Mouse (Mus musculus) cortical plate, adult 2 months (tissue): ENCODE measurements at regions not wholly inside any gene's neighbourhood (a gene's known extent, or its start where the extent isn't known, plus 50 kb on each side); places are given as distances from the start of the nearest gene placed in this dataset.

Experiments used
- H3K27ac ChIP-seq: fragments of 200-500 bp; 2 replicates; pipeline ENCODE4 v1.5.1; 2012; ENCODE audit warnings: low read length, control low read depth, inconsistent platforms; ENCODE audit not compliant: insufficient read depth
- H3K4me1 ChIP-seq: fragments of 200-500 bp; 2 replicates; pipeline ENCODE4 v1.6.1; 2011; ENCODE audit warnings: low read length; ENCODE audit not compliant: control insufficient read depth, insufficient read depth
- H3K4me3 ChIP-seq: fragments of 200-500 bp; 2 replicates; pipeline ENCODE4 v1.5.1; 2011; ENCODE audit warnings: mild to moderate bottlenecking, low read length, control low read depth; ENCODE audit not compliant: insufficient read depth
- CTCF ChIP-seq: fragments of 200-500 bp; IDR thresholded peaks from 2 replicates; pipeline ENCODE4 v1.5.1; 2011; ENCODE audit warnings: mild to moderate bottlenecking, control low read depth, low read length; ENCODE audit not compliant: insufficient read depth; ENCODE audit errors: extremely low read depth
- POLR2A ChIP-seq: fragments of 200-500 bp; IDR thresholded peaks from 2 replicates; pipeline ENCODE4 v1.6.1; 2011; ENCODE audit warnings: mild to moderate bottlenecking, low read length, control low read depth; ENCODE audit not compliant: insufficient read depth; ENCODE audit errors: extremely low read depth

- Histone ChIP-seq H3K27ac (no peak overlapping the region), H3K4me1 (no peaks in the 10 kb centered on the region)
- TF ChIP-seq POLR2A (no peak), CTCF (no peak)
Observed at GRCm38 (mm10) chr11:63730880-63731279, 191.2 kb downstream of the Hs3st3b1 start.

DNA sequence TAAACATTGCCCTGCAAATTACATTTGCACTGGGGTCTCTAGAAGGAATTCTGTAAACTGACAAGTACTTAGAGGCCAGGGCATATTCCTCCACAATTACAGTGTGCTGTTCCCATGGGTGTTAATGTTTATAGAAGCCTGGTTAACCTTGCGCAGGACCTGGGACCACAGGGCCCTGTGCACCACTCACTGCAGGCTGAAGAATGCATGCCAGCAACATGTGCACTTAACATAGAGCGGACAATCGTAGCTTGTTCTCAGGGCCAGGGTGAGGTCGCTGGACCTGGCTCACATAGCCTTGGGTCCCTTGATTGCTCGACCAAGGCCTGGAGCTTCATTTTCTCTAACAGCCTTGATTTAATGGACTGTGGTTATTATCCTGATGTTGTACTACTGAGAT is 168.8 kb downstream of the Hs3st3b1 start:
- Histone ChIP-seq H3K4me3 (no peak overlapping the region), H3K4me1 (no peaks in the 10 kb centered on the region), H3K27ac (no peak overlapping the region)
- TF ChIP-seq POLR2A = no peak
- TF ChIP-seq CTCF = no peak

More at GRCm38 (mm10) chr11:63730880-63731279, 191.2 kb downstream of the Hs3st3b1 start:
- H3K4me3 ChIP-seq = no peak overlapping the region

DNA sequence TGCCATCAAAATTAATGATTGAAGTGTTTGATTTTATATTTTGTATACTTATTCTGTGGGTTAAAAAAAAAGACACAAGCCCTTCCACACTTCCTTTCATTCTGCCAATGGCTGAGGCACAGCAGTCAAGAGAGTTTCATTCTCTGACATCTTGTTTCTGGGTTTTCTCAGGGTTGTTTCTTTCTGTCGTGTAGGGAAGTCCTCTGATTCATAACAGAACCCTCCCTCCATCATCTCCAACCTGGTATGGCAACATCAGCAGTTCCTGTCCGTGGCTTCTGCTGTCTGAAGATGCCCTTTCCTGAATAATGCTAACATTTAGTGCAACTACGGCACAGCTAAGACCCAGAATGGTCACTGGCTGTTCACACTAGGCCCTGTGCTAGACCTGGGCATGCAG is 167.3 kb downstream of the Hs3st3b1 start:
- H3K4me3 ChIP-seq = no peak overlapping the region
- no peak overlapping the region for H3K27ac ChIP-seq
- no peaks in the 10 kb centered on the region for H3K4me1 ChIP-seq
- TF ChIP-seq CTCF (no peak), POLR2A (no peak)

- H3K4me3 ChIP-seq = no peak overlapping the region
- TF ChIP-seq CTCF = no peak
Observed at GRCm38 (mm10) chr11:63758313-63758712, 163.8 kb downstream of the Hs3st3b1 start.

DNA sequence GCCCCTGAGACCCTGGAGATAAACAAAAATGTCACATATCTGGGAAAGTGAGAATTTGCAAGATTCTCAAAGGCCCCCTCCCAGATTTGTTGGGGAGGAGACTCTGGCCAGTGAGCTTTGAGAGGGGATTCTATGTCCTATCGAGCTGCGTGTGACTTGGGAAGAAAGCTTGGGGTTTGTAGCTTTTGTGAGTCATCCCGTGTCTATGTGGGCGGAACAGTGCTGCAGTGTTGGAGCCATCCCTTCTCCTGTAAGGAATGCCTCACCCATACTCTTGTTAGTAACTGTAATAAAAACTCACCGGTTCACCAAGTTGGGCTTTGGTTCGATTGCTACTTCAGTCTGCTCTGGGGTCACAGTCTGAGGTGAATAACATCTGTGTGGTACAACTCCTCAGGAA is 160.5 kb downstream of the Hs3st3b1 start:
- Histone ChIP-seq H3K27ac (no peak overlapping the region), H3K4me1 (no peaks in the 10 kb centered on the region), H3K4me3 (no peak overlapping the region)
- TF ChIP-seq CTCF (no peak), POLR2A (no peak)

More at GRCm38 (mm10) chr11:63758313-63758712, 163.8 kb downstream of the Hs3st3b1 start:
- Histone ChIP-seq H3K27ac (no peak overlapping the region), H3K4me1 (no peaks in the 10 kb centered on the region)

DNA sequence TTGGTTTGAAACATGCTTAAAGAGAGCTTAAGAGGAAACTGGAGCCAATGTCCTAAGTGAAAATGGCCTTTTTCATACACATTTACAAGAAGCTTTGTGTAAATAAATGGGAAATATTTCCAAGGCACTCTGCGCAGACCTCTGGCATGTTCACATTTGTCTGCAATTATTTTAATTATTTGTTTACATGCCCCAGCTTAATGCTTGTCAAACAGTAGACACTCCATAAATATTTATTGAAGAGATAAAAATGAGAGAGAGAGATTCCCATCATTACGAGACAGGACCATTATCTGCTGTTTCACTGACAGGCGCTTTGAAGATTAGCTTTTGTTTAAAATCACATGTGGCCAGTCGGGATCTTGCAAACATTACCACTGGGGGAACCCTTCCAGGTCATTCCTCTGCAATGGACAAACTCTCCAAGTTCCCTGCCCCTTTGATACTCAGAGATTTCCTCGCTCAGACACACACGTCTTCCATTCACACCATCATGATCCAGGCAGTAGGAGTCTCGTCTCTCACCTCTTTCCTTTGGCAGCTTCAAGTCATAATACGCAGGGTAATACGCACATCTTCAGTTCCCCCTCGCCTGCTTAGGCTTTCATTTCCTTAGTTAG is 154.3 kb downstream of the Hs3st3b1 start:
- no peak overlapping the region for H3K4me3 ChIP-seq
- H3K27ac ChIP-seq = no peak overlapping the region
- H3K4me1 ChIP-seq = no peaks in the 10 kb centered on the region
- TF ChIP-seq CTCF (no peak), POLR2A (no peak)

- no peak overlapping the region for H3K4me3 ChIP-seq
- TF ChIP-seq POLR2A (no peak), CTCF (no peak)
- H3K4me1 ChIP-seq = no peaks in the 10 kb centered on the region
- H3K27ac ChIP-seq = no peak overlapping the region
Observed at GRCm38 (mm10) chr11:63769738-63770137, 152.4 kb downstream of the Hs3st3b1 start.

GRCm38 (mm10) chr11:63775382-63775781 is 146.7 kb downstream of the Hs3st3b1 start:
- TF ChIP-seq CTCF (no peak), POLR2A (no peak)

GRCm38 (mm10) chr11:63779371-63779770 is 142.7 kb downstream of the Hs3st3b1 start:
- TF ChIP-seq CTCF (no peak), POLR2A (no peak)
- Histone ChIP-seq H3K4me3 (no peak overlapping the region), H3K4me1 (no peaks in the 10 kb centered on the region; the same call in 1 of the 2 replicates)

More at GRCm38 (mm10) chr11:63775382-63775781, 146.7 kb downstream of the Hs3st3b1 start:
- Histone ChIP-seq H3K4me3 (no peak overlapping the region), H3K27ac (no peak overlapping the region), H3K4me1 (no peaks in the 10 kb centered on the region; the same call in 1 of the 2 replicates)

More at GRCm38 (mm10) chr11:63779371-63779770, 142.7 kb downstream of the Hs3st3b1 start:
- no peak overlapping the region for H3K27ac ChIP-seq
